17 mouse cellular contexts compared by ENCODE assay signal in genomic region chr4:133315991-133316390, GRCm38 (mm10).
"Had no signal": no experiment of that assay in that cellular context is flagged by ENCODE, and none has a peak within 500 bp of the region (broad histone marks: within the 10 kb centered on the region; RNA-seq: fewer than 3 reads in every experiment).

No protein-coding gene starts in this region.

- H3K4me1 ChIP-seq: kidney, embryonic 15.5 days had no signal

- H3K27me3 ChIP-seq: kidney, embryonic 15.5 days; limb, embryonic 12.5 days; limb, embryonic 15.5 days; liver, embryonic 13.5 days had no signal

- H3K9ac ChIP-seq: kidney, embryonic 15.5 days; limb, embryonic 12.5 days; limb, embryonic 15.5 days; liver, embryonic 13.5 days had no signal

- H3K27ac ChIP-seq: kidney, embryonic 15.5 days; left cerebral cortex, adult 2 months; limb, embryonic 12.5 days; limb, embryonic 15.5 days; liver, embryonic 13.5 days; stomach, postnatal 0 days had no signal

- H3K4me3 ChIP-seq: kidney, embryonic 15.5 days; left cerebral cortex, adult 2 months; limb, embryonic 12.5 days; limb, embryonic 15.5 days; liver, embryonic 13.5 days had no signal

- DNase-seq: kidney, adult 8-10 months; kidney, postnatal 10 days; kidney, postnatal 36 days; layer of hippocampus, postnatal 36 days; liver, embryonic 13.5 days; lung, adult 2 months; lung, postnatal 14 days; lung, postnatal 4 days; midbrain, embryonic 14.5 days; thymus, adult 2 months; thymus, postnatal 14 days; thymus, postnatal 4 days had no signal
